Mouse (Mus musculus) lung, postnatal 36 days (tissue): ENCODE measurements at regions not wholly inside any gene's neighbourhood (a gene's known extent, or its start where the extent isn't known, plus 50 kb on each side); places are given as distances from the start of the nearest gene placed in this dataset.

Experiments used
- DNase-seq: peaks from one replicate; pipeline ENCODE4 v3.0.0; 2022; ENCODE audit warnings: mixed read lengths

GRCm38 (mm10) chrX:150709416-150709815 lies 52.0 kb upstream of the Tro start:
- DNase-seq = peak; percentile 14
